Mouse (Mus musculus): ENCODE data around the gene Fgr.

GRCm38 (mm10) chr4:133013266-133013891 lies 39.5 kb downstream of the Fgr start:
- no peak for TF ChIP-seq GATA1 (IDR thresholded peaks at IDR 0.05; ENCODE audit: low read length)
- no peak for TF ChIP-seq TAL1 (IDR thresholded peaks at IDR 0.05; ENCODE audit: low read length)

Measured in erythroblast, embryonic 14.5 days (primary cell).